Mouse (Mus musculus): ENCODE results near the gene Zic2. TPM values are rescaled to one million over a fixed set of nuclear protein-coding genes. Genes with fewer than 3 reads are reported as not detected.

Gene Zic2
- total and polyA plus RNA-seq, 3 experiments: 0.13 TPM; not detected in 2

GRCm38 (mm10) chr14:122465931-122466490 is 9.2 kb upstream of the Zic2 start:
- TF ChIP-seq POLR2A (IDR thresholded peaks at IDR 0.05; ENCODE audit: low read depth, low read length): no peak
- TF ChIP-seq JUND (conservative IDR thresholded peaks at IDR 0.05; ENCODE audit: low read depth, low read length): no peak
- TF ChIP-seq ZKSCAN1 (IDR thresholded peaks at IDR 0.05; ENCODE audit: borderline replicate concordance, low read depth, low read length): no peak
- no peak for TF ChIP-seq IRF4 (IDR thresholded peaks at IDR 0.05; ENCODE audit: low read depth, low read length)
- no peak for TF ChIP-seq USF1 (IDR thresholded peaks at IDR 0.05; ENCODE audit: low read depth, low read length)
- TF ChIP-seq CHD1 (IDR thresholded peaks at IDR 0.05; ENCODE audit: low read depth, low read length): no peak
- TF ChIP-seq SMC3 (IDR thresholded peaks at IDR 0.05; ENCODE audit: low read depth, low read length): no peak
- no peak for TF ChIP-seq MYC (IDR thresholded peaks at IDR 0.05; ENCODE audit: low read depth, low read length)
- no peak for TF ChIP-seq EP300 (IDR thresholded peaks at IDR 0.05; ENCODE audit: low read length)
- TF ChIP-seq NELFE (IDR thresholded peaks at IDR 0.05; ENCODE audit: low read depth, low read length): no peak
- TF ChIP-seq ETS1 (conservative IDR thresholded peaks at IDR 0.05; ENCODE audit: low read depth, low read length): no peak
- TF ChIP-seq NRF1 (IDR thresholded peaks at IDR 0.05; ENCODE audit: low read depth, low read length): no peak
- no peak for TF ChIP-seq BHLHE40 (IDR thresholded peaks at IDR 0.05; ENCODE audit: low read depth, low read length)
- no peak for TF ChIP-seq MXI1 (IDR thresholded peaks at IDR 0.05; ENCODE audit: low read depth, low read length)
- TF ChIP-seq POLR2AphosphoS2 (IDR thresholded peaks at IDR 0.05; ENCODE audit: low read depth, low read length): no peak
- TF ChIP-seq GABPA (IDR thresholded peaks at IDR 0.05; ENCODE audit: insufficient replicate concordance, low read depth, low read length): no peak
- TF ChIP-seq RAD21 (IDR thresholded peaks at IDR 0.05; ENCODE audit: low read depth, low read length): no peak
- DNase-seq (ENCODE audit: extremely low read depth): no peak
- H3K27me3 ChIP-seq (replicated peaks): no peaks in the 10 kb centered on the region
- no peak overlapping the region for H3K9ac ChIP-seq (ENCODE audit: insufficient read depth, low read depth)
- H3K36me3 ChIP-seq (replicated peaks in 1 of 2; ENCODE audit: control insufficient read depth in 1 of 2, insufficient read depth in 1 of 2, low read length in 1 of 2): no peaks in the 10 kb centered on the region
- H3K79me2 ChIP-seq (replicated peaks; ENCODE audit: control insufficient read depth, extremely low read depth, insufficient read depth, poor library complexity, severe bottlenecking): no peaks in the 10 kb centered on the region; the same call in 1 of the 2 replicates
- in situ Hi-C loops (cut with MboI; ENCODE audit: low pct_ligation_motif_present, low pct_unique_long_range_greater_than_20kb, low sequenced_read_pairs) (no loop called here), dilution Hi-C loops (cut with MboI; ENCODE audit: extremely low pct_ligation_motif_present, extremely low pct_unique_long_range_greater_than_20kb, low sequenced_read_pairs) (no loop called here)
- H3K4me1 ChIP-seq (ENCODE audit: control insufficient read depth in 1 of 2, insufficient read depth in 2 of 2): peaks cover 0 to 7% of the 10 kb centered on the region in 2 experiments; a peak in 1 of 4 replicates
- no peak overlapping the region for H3K27ac ChIP-seq (ENCODE audit: insufficient read depth, low read depth)
- H3K9me3 ChIP-seq (replicated peaks; ENCODE audit: low read length): peaks cover 6% of the 10 kb centered on the region
- peak overlapping the region; percentile 34 for H3K4me2 ChIP-seq (ENCODE audit: insufficient read depth, low read depth, poor library complexity, severe bottlenecking)
- peak overlapping the region in 1 of 3 experiments; percentile 68 for H3K4me3 ChIP-seq (replicated peaks in 1 of 3; ENCODE audit: low read depth in 2 of 3, low read length in 2 of 3, poor library complexity in 1 of 3)

GRCm38 (mm10) chr14:122466756-122467362 is 8.4 kb upstream of the Zic2 start:
- no peak overlapping the region for H3K4me3 ChIP-seq (replicated peaks in 1 of 3; ENCODE audit: low read depth in 2 of 3, low read length in 2 of 3, poor library complexity in 1 of 3)
- DNase-seq (ENCODE audit: extremely low read depth): no peak
- no peaks in the 10 kb centered on the region for H3K36me3 ChIP-seq (replicated peaks in 1 of 2; ENCODE audit: control insufficient read depth in 1 of 2, insufficient read depth in 1 of 2, low read length in 1 of 2)
- H3K4me1 ChIP-seq (ENCODE audit: control insufficient read depth in 1 of 2, insufficient read depth in 2 of 2): peaks cover 0 to 3% of the 10 kb centered on the region in 2 experiments; a peak in 1 of 4 replicates
- dilution Hi-C loops (cut with MboI; ENCODE audit: extremely low pct_ligation_motif_present, extremely low pct_unique_long_range_greater_than_20kb, low sequenced_read_pairs) (no loop called here), in situ Hi-C loops (cut with MboI; ENCODE audit: low pct_ligation_motif_present, low pct_unique_long_range_greater_than_20kb, low sequenced_read_pairs) (no loop called here)
- TF ChIP-seq CTCF (conservative IDR thresholded peaks at IDR 0.05 in 1 of 2, IDR thresholded peaks at IDR 0.05 in 1 of 2; ENCODE audit: low read depth in 2 of 2, low read length in 2 of 2): no peak
- TF ChIP-seq MAZ (IDR thresholded peaks at IDR 0.05; ENCODE audit: low read depth, low read length): no peak
- no peak for TF ChIP-seq ELF1 (IDR thresholded peaks at IDR 0.05; ENCODE audit: low read depth, low read length)
- TF ChIP-seq JUND (conservative IDR thresholded peaks at IDR 0.05; ENCODE audit: low read depth, low read length): no peak
- no peak for TF ChIP-seq UBTF (IDR thresholded peaks at IDR 0.05; ENCODE audit: low read depth, low read length)
- TF ChIP-seq NELFE (IDR thresholded peaks at IDR 0.05; ENCODE audit: low read depth, low read length): no peak
- TF ChIP-seq TBP (conservative IDR thresholded peaks at IDR 0.05; ENCODE audit: low read depth, low read length): no peak
- TF ChIP-seq ZMIZ1 (IDR thresholded peaks at IDR 0.05; ENCODE audit: low read depth, low read length): no peak
- TF ChIP-seq ETS1 (conservative IDR thresholded peaks at IDR 0.05; ENCODE audit: low read depth, low read length): no peak
- no peak for TF ChIP-seq SIN3A (IDR thresholded peaks at IDR 0.05; ENCODE audit: low read length)
- no peak for TF ChIP-seq IRF4 (IDR thresholded peaks at IDR 0.05; ENCODE audit: low read depth, low read length)
- no peak for TF ChIP-seq HCFC1 (IDR thresholded peaks at IDR 0.05; ENCODE audit: low read depth, low read length)
- TF ChIP-seq PAX5 (IDR thresholded peaks at IDR 0.05; ENCODE audit: low read length): no peak
- TF ChIP-seq RAD21 (IDR thresholded peaks at IDR 0.05; ENCODE audit: low read depth, low read length): no peak
- no peak for TF ChIP-seq TCF12 (IDR thresholded peaks at IDR 0.05; ENCODE audit: low read depth, low read length)
- no peaks in the 10 kb centered on the region; the same call in 1 of the 2 replicates for H3K79me2 ChIP-seq (replicated peaks; ENCODE audit: control insufficient read depth, extremely low read depth, insufficient read depth, poor library complexity, severe bottlenecking)
- peaks cover 6% of the 10 kb centered on the region for H3K9me3 ChIP-seq (replicated peaks; ENCODE audit: low read length)
- H3K27ac ChIP-seq (ENCODE audit: insufficient read depth, low read depth): no peak overlapping the region
- no peaks in the 10 kb centered on the region for H3K27me3 ChIP-seq (replicated peaks)
- H3K4me2 ChIP-seq (ENCODE audit: insufficient read depth, low read depth, poor library complexity, severe bottlenecking): no peak overlapping the region
- H3K9ac ChIP-seq (ENCODE audit: insufficient read depth, low read depth): no peak overlapping the region
